Mouse (Mus musculus): ENCODE results near the gene Igdcc4.

DNA sequence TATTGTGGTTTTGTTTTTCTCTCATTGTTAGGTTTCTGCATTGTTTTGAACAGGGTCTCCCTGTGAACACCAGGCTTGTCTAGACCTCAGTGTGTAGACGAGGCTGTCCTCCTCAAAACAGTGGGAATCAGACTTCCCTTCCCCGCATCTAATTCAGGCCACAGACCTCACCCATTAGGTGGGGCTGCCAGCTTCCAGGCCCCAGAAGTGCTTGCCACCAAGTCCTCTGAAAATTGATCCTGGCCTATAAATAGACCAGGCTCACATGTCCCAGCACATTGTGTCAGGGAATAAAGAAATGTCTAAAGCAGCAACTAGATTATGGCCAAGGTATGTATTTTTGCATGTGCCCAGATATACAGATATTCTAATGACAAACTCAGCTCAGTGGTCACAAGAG, 14.6 kb downstream of the Igdcc4 start:
- no peak for TF ChIP-seq GATA1 (IDR thresholded peaks at IDR 0.05; ENCODE audit: borderline replicate concordance, low read length)
- TF ChIP-seq FLI1 (IDR thresholded peaks at IDR 0.05; ENCODE audit: low read length): no peak
